Mouse (Mus musculus) limb, embryonic 14.5 days (tissue): ENCODE data around the gene Fam222a. TPM values are rescaled to one million over a fixed set of nuclear protein-coding genes. Genes with fewer than 3 reads are reported as not detected.
A peak's percentile ranks its signal among the peaks of the same experiment; 100 is the strongest.

Source experiments
- ATAC-seq: fragments of 200-750 bp; cut with Nextera tagmentation; 2 replicates; pipeline ENCODE4 v1.8.0; 2017; ENCODE audit warnings: low read depth, moderate number of reproducible peaks, moderate TSS enrichment; ENCODE audit not compliant: low FRiP score
- DNase-seq: peaks from one replicate; pipeline ENCODE4 v3.0.0-alpha.2; 2015; ENCODE audit warnings: low spot score
- H3K27ac ChIP-seq: fragments of 300-500 bp; sonication (generic); replicated peaks from 2 replicates; pipeline ENCODE4 v1.5.1; 2014; ENCODE audit warnings: low read depth, mild to moderate bottlenecking, low read length, moderate library complexity, mixed read lengths
- H3K27me3 ChIP-seq: fragments of 300-500 bp; sonication (generic); 2 replicates; pipeline ENCODE4 v1.6.1; 2014; ENCODE audit warnings: low read length, mixed read lengths; ENCODE audit not compliant: control insufficient read depth, insufficient read depth
- H3K36me3 ChIP-seq: fragments of 300-500 bp; sonication (generic); 2 replicates; pipeline ENCODE4 v1.6.1; 2014; ENCODE audit warnings: mild to moderate bottlenecking, low read length, moderate library complexity, mixed read lengths; ENCODE audit not compliant: control insufficient read depth, insufficient read depth
- H3K4me1 ChIP-seq: fragments of 300-500 bp; sonication (generic); 2 replicates; pipeline ENCODE4 v1.6.1; 2014; ENCODE audit warnings: antibody characterized with exemption, low read length, mixed read lengths; ENCODE audit not compliant: control insufficient read depth, insufficient read depth
- H3K4me2 ChIP-seq: fragments of 300-500 bp; sonication (generic); replicated peaks from 2 replicates; pipeline ENCODE4 v1.6.1; 2014; ENCODE audit warnings: low read depth, mild to moderate bottlenecking, low read length, moderate library complexity; ENCODE audit not compliant: severe bottlenecking
- H3K4me3 ChIP-seq: fragments of 300-500 bp; sonication (generic); replicated peaks from 2 replicates; pipeline ENCODE4 v1.5.1; 2014; ENCODE audit warnings: low read length
- H3K9ac ChIP-seq: fragments of 300-500 bp; sonication (generic); 2 replicates; pipeline ENCODE4 v1.6.1; 2014; ENCODE audit warnings: mild to moderate bottlenecking, low read depth, low read length, moderate library complexity; ENCODE audit not compliant: severe bottlenecking
- H3K9me3 ChIP-seq: fragments of 300-500 bp; sonication (generic); 2 replicates; pipeline ENCODE4 v1.6.1; 2016; ENCODE audit warnings: low read length; ENCODE audit not compliant: control insufficient read depth
- POLR2A ChIP-seq: fragments of 200-500 bp; IDR thresholded peaks from 2 replicates; pipeline ENCODE4 v1.8.0; 2012; ENCODE audit warnings: inconsistent platforms, mild to moderate bottlenecking, moderate library complexity, borderline replicate concordance; ENCODE audit not compliant: insufficient read depth, insufficient read length; ENCODE audit errors: extremely low read depth
- WGBS: fragments of 180-500 bp; shearing (Covaris S2); extraction: QIAGEN DNeasy Blood & Tissue Kit; methylation state at CpG from one replicate; pipeline ENCODE4 v1.1.7; 2014; 5-methylcytosine and 5-hydroxymethylcytosine counted together
- polyA plus RNA-seq, 2 experiments: library from polyadenylated mRNA; depleted of rRNA in 1 of 2; stranded (reverse) in 1 of 2; unstranded in 1 of 2; fragments of >200 nt; fragmentation: Nextera tagmentation in 1 of 2; extraction: Ambion mirVana in 1 of 2; gene quantifications; 2 replicates each; pipeline versions ENCODE4 v1.2.1 to v1.2.3; 2012 to 2014

Gene Fam222a
- polyA plus RNA-seq, 2 experiments = 1.1 to 1.5 TPM

GRCm38 (mm10) chr5:114565751-114566150 is 2.1 kb upstream of the Fam222a start:
- H3K4me1 ChIP-seq = peaks cover 26% of the 10 kb centered on the region
- H3K9me3 ChIP-seq = no peaks in the 10 kb centered on the region
- H3K36me3 ChIP-seq = no peaks in the 10 kb centered on the region
- H3K27ac ChIP-seq = no peak overlapping the region
- DNase-seq (no peak), ATAC-seq (no peak)
- no peak overlapping the region for H3K9ac ChIP-seq
- no peak overlapping the region for H3K4me2 ChIP-seq
- H3K27me3 ChIP-seq = peaks cover 13% of the 10 kb centered on the region
- H3K4me3 ChIP-seq = no peak overlapping the region
- 69% methylated on average over 6 of the region's 6 CpGs for WGBS
- no peak for TF ChIP-seq POLR2A

- Histone ChIP-seq H3K9ac (no peak overlapping the region), H3K36me3 (no peaks in the 10 kb centered on the region), H3K4me3 (no peak overlapping the region), H3K27ac (no peak overlapping the region), H3K9me3 (no peaks in the 10 kb centered on the region), H3K4me1 (peaks cover 32% of the 10 kb centered on the region), H3K27me3 (peaks cover 19% of the 10 kb centered on the region), H3K4me2 (no peak overlapping the region; the same call in 1 of the 2 replicates)
- TF ChIP-seq POLR2A = no peak
- 77% methylated on average over 10 of the region's 10 CpGs for WGBS
- DNase-seq (no peak), ATAC-seq (no peak)
These were observed 1.4 kb upstream of the Fam222a start for GRCm38 (mm10) chr5:114566461-114566860.

GRCm38 (mm10) chr5:114567075-114567517 is 720 bp upstream of the Fam222a start:
- WGBS = under 1% methylated on average over 47 of the region's 52 CpGs
- ATAC-seq (peak; percentile 94), DNase-seq (peak; percentile 95)
- H3K9me3 ChIP-seq = no peaks in the 10 kb centered on the region
- peaks cover 32% of the 10 kb centered on the region for H3K4me1 ChIP-seq
- peak overlapping the region; percentile 41; the same call in 1 of the 2 replicates for H3K9ac ChIP-seq
- H3K27me3 ChIP-seq = peaks cover 25% of the 10 kb centered on the region
- H3K4me2 ChIP-seq = peak overlapping the region; percentile 99
- no peak for TF ChIP-seq POLR2A
- no peak overlapping the region for H3K27ac ChIP-seq
- peak overlapping the region; percentile 65 for H3K4me3 ChIP-seq
- no peaks in the 10 kb centered on the region for H3K36me3 ChIP-seq

GRCm38 (mm10) chr5:114568818-114569217 is 1.0 kb downstream of the Fam222a start:
- H3K4me2 ChIP-seq = peak overlapping the region; percentile 99

GRCm38 (mm10) chr5:114569918-114570670 is 2.3 kb downstream of the Fam222a start:
- H3K9ac ChIP-seq = no peak overlapping the region
- no peak for ATAC-seq
- TF ChIP-seq POLR2A = no peak
- no peak for DNase-seq
- peak overlapping the region; percentile 5; the same call in 1 of the 2 replicates for H3K4me3 ChIP-seq
- peak overlapping the region; percentile 99; the same call in 1 of the 2 replicates for H3K4me2 ChIP-seq
- H3K4me1 ChIP-seq = peaks cover 32% of the 10 kb centered on the region
- H3K27me3 ChIP-seq = peaks cover 32% of the 10 kb centered on the region
- H3K36me3 ChIP-seq = no peaks in the 10 kb centered on the region
- no peaks in the 10 kb centered on the region for H3K9me3 ChIP-seq
- H3K27ac ChIP-seq = no peak overlapping the region
- 26% methylated on average over 8 of the region's 16 CpGs for WGBS

More at GRCm38 (mm10) chr5:114568818-114569217, 1.0 kb downstream of the Fam222a start:
- Histone ChIP-seq H3K36me3 (no peaks in the 10 kb centered on the region), H3K4me3 (peak overlapping the region; percentile 65), H3K4me1 (peaks cover 32% of the 10 kb centered on the region), H3K9ac (no peak overlapping the region), H3K27ac (no peak overlapping the region), H3K9me3 (no peaks in the 10 kb centered on the region), H3K27me3 (peaks cover 32% of the 10 kb centered on the region)
- no peak for TF ChIP-seq POLR2A
- 31% methylated on average over 5 of the region's 5 CpGs for WGBS
- DNase-seq (no peak), ATAC-seq (no peak)
